Mouse (Mus musculus) ES-E14 (cell line): ENCODE results near the gene Ski.

ENCODE experiments used
- HCFC1 ChIP-seq: IDR thresholded peaks from 2 replicates; pipeline ENCODE4 v1.6.1; 2012; ENCODE audit warnings: low read length, inconsistent platforms, borderline replicate concordance; ENCODE audit not compliant: insufficient read depth
- MAFK ChIP-seq: IDR thresholded peaks from 2 replicates; pipeline ENCODE4 v1.6.1; 2014; ENCODE audit warnings: mild to moderate bottlenecking, low read depth, low read length, inconsistent platforms; ENCODE audit not compliant: insufficient read depth
- ZNF384 ChIP-seq: IDR thresholded peaks from 2 replicates; pipeline ENCODE4 v1.6.1; 2012; ENCODE audit warnings: low read depth, low read length, inconsistent platforms

GRCm38 (mm10) chr4:155143871-155144502 is 78.4 kb downstream of the Ski start:
- TF ChIP-seq MAFK (no peak), ZNF384 (no peak), HCFC1 (no peak)
